Mouse (Mus musculus) ES-E14 (cell line): Measurements from ENCODE around the gene Auh.

Experiments used
- MAFK ChIP-seq: IDR thresholded peaks from 2 replicates; pipeline ENCODE4 v1.6.1; 2014; ENCODE audit warnings: mild to moderate bottlenecking, low read depth, low read length, inconsistent platforms; ENCODE audit not compliant: insufficient read depth
- ZNF384 ChIP-seq: IDR thresholded peaks from 2 replicates; pipeline ENCODE4 v1.6.1; 2012; ENCODE audit warnings: low read depth, low read length, inconsistent platforms

DNA sequence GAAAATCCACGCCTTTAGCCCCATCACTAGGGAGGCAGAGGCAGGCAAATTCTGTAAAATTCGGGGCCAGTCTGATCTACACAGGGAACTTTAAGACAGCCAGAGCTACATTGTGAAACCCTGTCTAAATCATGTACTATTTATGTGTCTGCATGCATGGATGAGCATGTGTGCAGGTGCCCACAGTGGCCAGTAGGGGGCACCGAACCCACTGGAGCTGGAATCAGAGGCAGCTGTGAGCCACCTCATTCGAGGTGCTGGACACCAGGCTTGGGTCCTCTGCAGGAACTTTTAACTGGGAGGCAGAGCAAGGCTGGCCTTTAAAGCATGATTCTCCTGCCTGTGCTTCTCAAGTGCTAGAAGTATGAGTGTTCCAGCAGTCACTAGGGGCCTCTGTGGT lies 96.3 kb downstream of the Auh start:
- TF ChIP-seq ZNF384: no peak
- TF ChIP-seq MAFK: no peak
